Mouse (Mus musculus) Muller cell, postnatal 12 days (primary cell): ENCODE results near the gene Gadd45g.
"Not testable (repeated sequence)": the region's sequence is repeated elsewhere in the genome, so short reads cannot be mapped to it uniquely, and the experiment has no call there.

Experiments
- DNase-seq: peaks from one replicate; pipeline ENCODE4 v3.0.0-alpha.2; 2015; ENCODE audit errors: inconsistent ontology term

Gadd45g gene

GRCm38 (mm10) chr13:51834024-51834423, 12.5 kb upstream of the Gadd45g start:
- not testable (repeated sequence) for DNase-seq

- DNase-seq = no peak
These were observed 12.0 kb upstream of the Gadd45g start for GRCm38 (mm10) chr13:51834520-51834919.

- not testable (repeated sequence) for DNase-seq
These were observed 11.3 kb upstream of the Gadd45g start for GRCm38 (mm10) chr13:51835208-51835607.

GRCm38 (mm10) chr13:51837402-51837801, 9.1 kb upstream of the Gadd45g start:
- no peak for DNase-seq

- DNase-seq = peak; percentile 47
These were observed 7.0 kb upstream of the Gadd45g start for GRCm38 (mm10) chr13:51839250-51840026.

- no peak for DNase-seq
These were observed 5.8 kb upstream of the Gadd45g start for GRCm38 (mm10) chr13:51840702-51841101.

- DNase-seq = no peak
These were observed 4.8 kb upstream of the Gadd45g start for GRCm38 (mm10) chr13:51841541-51842115.

GRCm38 (mm10) chr13:51842191-51842590, 4.3 kb upstream of the Gadd45g start:
- no peak for DNase-seq

- DNase-seq = no peak
These were observed 3.7 kb upstream of the Gadd45g start for GRCm38 (mm10) chr13:51842773-51843172.

- DNase-seq = no peak
These were observed 3.2 kb upstream of the Gadd45g start for GRCm38 (mm10) chr13:51843298-51843697.

GRCm38 (mm10) chr13:51844118-51844517, 2.4 kb upstream of the Gadd45g start:
- no peak for DNase-seq

- peak; percentile 56 for DNase-seq
These were observed 1.8 kb upstream of the Gadd45g start for GRCm38 (mm10) chr13:51844661-51845060.

- DNase-seq = peak; percentile 70
These were observed 1.4 kb upstream of the Gadd45g start for GRCm38 (mm10) chr13:51845072-51845471.

- DNase-seq = peak; percentile 82
These were observed 787 bp upstream of the Gadd45g start for GRCm38 (mm10) chr13:51845591-51846191.

GRCm38 (mm10) chr13:51846868-51847793, 653 bp downstream of the Gadd45g start:
- DNase-seq = peak; percentile 77

- peak; percentile 75 for DNase-seq
These were observed 1.6 kb downstream of the Gadd45g start for GRCm38 (mm10) chr13:51847979-51848480.

GRCm38 (mm10) chr13:51848481-51849240, 2.2 kb downstream of the Gadd45g start:
- DNase-seq = no peak

GRCm38 (mm10) chr13:51849241-51850033, 3.0 kb downstream of the Gadd45g start:
- DNase-seq = peak; percentile 95

- DNase-seq = no peak
These were observed 4.1 kb downstream of the Gadd45g start for GRCm38 (mm10) chr13:51850565-51850964.
